Mouse (Mus musculus): ENCODE measurements around the gene Phactr3. TPM values are rescaled to one million over a fixed set of nuclear protein-coding genes. Genes with fewer than 3 reads are reported as not detected.
A peak's percentile ranks its signal among the peaks of the same experiment; 100 is the strongest.

Phactr3 gene
- polyA plus RNA-seq, 1 experiment from 2014 or later: 62.5 TPM

- Histone ChIP-seq H3K36me3 (ENCODE audit: control insufficient read depth, insufficient read depth, low read length) (peaks cover 6% of the 10 kb centered on the region; the same call in 1 of the 2 replicates), H3K4me1 (ENCODE audit: control insufficient read depth, insufficient read depth, low read length) (peaks cover 25% of the 10 kb centered on the region), H3K9me3 (ENCODE audit: control insufficient read depth, low read length) (no peaks in the 10 kb centered on the region), H3K9ac (replicated peaks; ENCODE audit: low read length) (peak overlapping the region; percentile 97), H3K27me3 (ENCODE audit: control insufficient read depth, insufficient read depth, low read length) (no peaks in the 10 kb centered on the region), H3K27ac (replicated peaks; ENCODE audit: low read depth, low read length) (peak overlapping the region; percentile 85), H3K4me3 (replicated peaks; ENCODE audit: low read depth, low read length) (peak overlapping the region; percentile 73), H3K4me2 (ENCODE audit: low read length) (peak overlapping the region; percentile 93)
- WGBS: 39% methylated on average over 3 of the region's 3 CpGs
- DNase-seq (peak; percentile 67), ATAC-seq (ENCODE audit: low FRiP score, low TSS enrichment) (no peak)
Observed at GRCm38 (mm10) chr2:178143024-178143415, 24.2 kb downstream of the Phactr3 start.

GRCm38 (mm10) chr2:178143898-178144297 is 25.1 kb downstream of the Phactr3 start:
- H3K4me2 ChIP-seq (ENCODE audit: low read length): peak overlapping the region; percentile 93
- H3K9me3 ChIP-seq (ENCODE audit: control insufficient read depth, low read length): no peaks in the 10 kb centered on the region
- no peaks in the 10 kb centered on the region for H3K27me3 ChIP-seq (ENCODE audit: control insufficient read depth, insufficient read depth, low read length)
- H3K36me3 ChIP-seq (ENCODE audit: control insufficient read depth, insufficient read depth, low read length): peaks cover 6% of the 10 kb centered on the region; the same call in 1 of the 2 replicates
- H3K4me3 ChIP-seq (replicated peaks; ENCODE audit: low read depth, low read length): peak overlapping the region; percentile 73
- peak overlapping the region; percentile 97; the same call in 1 of the 2 replicates for H3K9ac ChIP-seq (replicated peaks; ENCODE audit: low read length)
- DNase-seq (peak; percentile 18), ATAC-seq (ENCODE audit: low FRiP score, low TSS enrichment) (no peak)
- peak overlapping the region; percentile 85; the same call in 1 of the 2 replicates for H3K27ac ChIP-seq (replicated peaks; ENCODE audit: low read depth, low read length)
- WGBS: 61% methylated on average over 1 of the region's 1 CpGs
- H3K4me1 ChIP-seq (ENCODE audit: control insufficient read depth, insufficient read depth, low read length): peaks cover 25% of the 10 kb centered on the region

- Histone ChIP-seq H3K4me2 (ENCODE audit: low read length) (no peak overlapping the region), H3K27ac (replicated peaks; ENCODE audit: low read depth, low read length) (no peak overlapping the region), H3K4me1 (ENCODE audit: control insufficient read depth, insufficient read depth, low read length) (peaks cover 19% of the 10 kb centered on the region), H3K9me3 (ENCODE audit: control insufficient read depth, low read length) (no peaks in the 10 kb centered on the region), H3K9ac (replicated peaks; ENCODE audit: low read length) (no peak overlapping the region), H3K36me3 (ENCODE audit: control insufficient read depth, insufficient read depth, low read length) (peaks cover 6% of the 10 kb centered on the region; the same call in 1 of the 2 replicates), H3K27me3 (ENCODE audit: control insufficient read depth, insufficient read depth, low read length) (no peaks in the 10 kb centered on the region), H3K4me3 (replicated peaks; ENCODE audit: low read depth, low read length) (no peak overlapping the region)
- no peak for DNase-seq
- no peak for ATAC-seq (ENCODE audit: low FRiP score, low TSS enrichment)
- 60% methylated on average over 1 of the region's 1 CpGs for WGBS
Observed at GRCm38 (mm10) chr2:178149312-178149711, 30.5 kb downstream of the Phactr3 start.

- no peaks in the 10 kb centered on the region for H3K9me3 ChIP-seq (ENCODE audit: control insufficient read depth, low read length)
- 85% methylated on average over 5 of the region's 5 CpGs for WGBS
Observed at GRCm38 (mm10) chr2:178150697-178151096, 31.9 kb downstream of the Phactr3 start.

GRCm38 (mm10) chr2:178153601-178154000 is 34.8 kb downstream of the Phactr3 start:
- no peak overlapping the region for H3K4me2 ChIP-seq (ENCODE audit: low read length)
- peak overlapping the region; percentile 73 for H3K27ac ChIP-seq (replicated peaks; ENCODE audit: low read depth, low read length)
- H3K9me3 ChIP-seq (ENCODE audit: control insufficient read depth, low read length): no peaks in the 10 kb centered on the region
- H3K36me3 ChIP-seq (ENCODE audit: control insufficient read depth, insufficient read depth, low read length): 0 out of 2 replicates have a peak, but pooled peaks cover 5% of the 10 kb centered on the region
- H3K4me3 ChIP-seq (replicated peaks; ENCODE audit: low read depth, low read length): no peak overlapping the region
- DNase-seq (no peak), ATAC-seq (ENCODE audit: low FRiP score, low TSS enrichment) (no peak)
- H3K27me3 ChIP-seq (ENCODE audit: control insufficient read depth, insufficient read depth, low read length): no peaks in the 10 kb centered on the region
- peaks cover 16% of the 10 kb centered on the region for H3K4me1 ChIP-seq (ENCODE audit: control insufficient read depth, insufficient read depth, low read length)
- 89% methylated on average over 2 of the region's 2 CpGs for WGBS
- H3K9ac ChIP-seq (replicated peaks; ENCODE audit: low read length): 0 out of 2 replicates have a peak overlapping the region, but pooled peaks have one; percentile 23

More at GRCm38 (mm10) chr2:178150697-178151096, 31.9 kb downstream of the Phactr3 start:
- peaks cover 16% of the 10 kb centered on the region for H3K4me1 ChIP-seq (ENCODE audit: control insufficient read depth, insufficient read depth, low read length)
- H3K27ac ChIP-seq (replicated peaks; ENCODE audit: low read depth, low read length): no peak overlapping the region
- H3K4me2 ChIP-seq (ENCODE audit: low read length): no peak overlapping the region
- no peaks in the 10 kb centered on the region for H3K27me3 ChIP-seq (ENCODE audit: control insufficient read depth, insufficient read depth, low read length)
- H3K9ac ChIP-seq (replicated peaks; ENCODE audit: low read length): no peak overlapping the region
- no peak overlapping the region for H3K4me3 ChIP-seq (replicated peaks; ENCODE audit: low read depth, low read length)
- DNase-seq (no peak), ATAC-seq (ENCODE audit: low FRiP score, low TSS enrichment) (no peak)
- H3K36me3 ChIP-seq (ENCODE audit: control insufficient read depth, insufficient read depth, low read length): peaks cover 6% of the 10 kb centered on the region; the same call in 1 of the 2 replicates

- H3K27ac ChIP-seq (replicated peaks; ENCODE audit: low read depth, low read length): peak overlapping the region; percentile 73
- peaks cover 16% of the 10 kb centered on the region for H3K4me1 ChIP-seq (ENCODE audit: control insufficient read depth, insufficient read depth, low read length)
- H3K4me2 ChIP-seq (ENCODE audit: low read length): no peak overlapping the region
- ATAC-seq (ENCODE audit: low FRiP score, low TSS enrichment) (no peak; the same call in 1 of the 2 replicates), DNase-seq (peak; percentile 28)
- 0 out of 2 replicates have a peak overlapping the region, but pooled peaks have one; percentile 23 for H3K9ac ChIP-seq (replicated peaks; ENCODE audit: low read length)
- WGBS: 33% methylated on average over 5 of the region's 5 CpGs
- 0 out of 2 replicates have a peak, but pooled peaks cover 5% of the 10 kb centered on the region for H3K36me3 ChIP-seq (ENCODE audit: control insufficient read depth, insufficient read depth, low read length)
- H3K4me3 ChIP-seq (replicated peaks; ENCODE audit: low read depth, low read length): no peak overlapping the region
- H3K9me3 ChIP-seq (ENCODE audit: control insufficient read depth, low read length): no peaks in the 10 kb centered on the region
- H3K27me3 ChIP-seq (ENCODE audit: control insufficient read depth, insufficient read depth, low read length): no peaks in the 10 kb centered on the region
Observed at GRCm38 (mm10) chr2:178154129-178154528, 35.4 kb downstream of the Phactr3 start.

- Histone ChIP-seq H3K9ac (replicated peaks; ENCODE audit: low read length) (no peak overlapping the region), H3K4me1 (ENCODE audit: control insufficient read depth, insufficient read depth, low read length) (peaks cover 16% of the 10 kb centered on the region), H3K27ac (replicated peaks; ENCODE audit: low read depth, low read length) (peak overlapping the region; percentile 73), H3K4me2 (ENCODE audit: low read length) (no peak overlapping the region), H3K4me3 (replicated peaks; ENCODE audit: low read depth, low read length) (no peak overlapping the region), H3K9me3 (ENCODE audit: control insufficient read depth, low read length) (no peaks in the 10 kb centered on the region), H3K36me3 (ENCODE audit: control insufficient read depth, insufficient read depth, low read length) (0 out of 2 replicates have a peak, but pooled peaks cover 5% of the 10 kb centered on the region), H3K27me3 (ENCODE audit: control insufficient read depth, insufficient read depth, low read length) (no peaks in the 10 kb centered on the region)
- ATAC-seq (ENCODE audit: low FRiP score, low TSS enrichment): peak; percentile 79
- DNase-seq: peak; percentile 47
- 30% methylated on average over 4 of the region's 4 CpGs for WGBS
Observed at GRCm38 (mm10) chr2:178154576-178154975, 35.8 kb downstream of the Phactr3 start.

- H3K4me3 ChIP-seq (replicated peaks; ENCODE audit: low read depth, low read length): no peak overlapping the region
- H3K9ac ChIP-seq (replicated peaks; ENCODE audit: low read length): no peak overlapping the region
- DNase-seq: no peak
- H3K9me3 ChIP-seq (ENCODE audit: control insufficient read depth, low read length): no peaks in the 10 kb centered on the region
- no peak; the same call in 1 of the 2 replicates for ATAC-seq (ENCODE audit: low FRiP score, low TSS enrichment)
- H3K27me3 ChIP-seq (ENCODE audit: control insufficient read depth, insufficient read depth, low read length): no peaks in the 10 kb centered on the region
- no peak overlapping the region for H3K4me2 ChIP-seq (ENCODE audit: low read length)
- H3K27ac ChIP-seq (replicated peaks; ENCODE audit: low read depth, low read length): peak overlapping the region; percentile 73
- WGBS: 84% methylated on average over 8 of the region's 8 CpGs
- H3K36me3 ChIP-seq (ENCODE audit: control insufficient read depth, insufficient read depth, low read length): 0 out of 2 replicates have a peak, but pooled peaks cover 5% of the 10 kb centered on the region
- peaks cover 16% of the 10 kb centered on the region for H3K4me1 ChIP-seq (ENCODE audit: control insufficient read depth, insufficient read depth, low read length)
Observed at GRCm38 (mm10) chr2:178155176-178155916, 36.6 kb downstream of the Phactr3 start.

Measured in midbrain, embryonic 14.5 days (tissue).